Mouse (Mus musculus): ENCODE data around the gene Helz.

Gene Helz

GRCm38 (mm10) chr11:107668223-107668622 lies 120.5 kb downstream of the Helz start:
- DNase-seq (ENCODE audit: low read depth in 1 of 2, low spot score in 2 of 2) = no peak

GRCm38 (mm10) chr11:107668977-107669376 lies 121.2 kb downstream of the Helz start:
- DNase-seq (ENCODE audit: low read depth in 1 of 2, low spot score in 2 of 2) = no peak

GRCm38 (mm10) chr11:107674006-107674405 lies 126.3 kb downstream of the Helz start:
- no peak for DNase-seq (ENCODE audit: low read depth in 1 of 2, low spot score in 2 of 2)

GRCm38 (mm10) chr11:107674601-107675000 lies 126.9 kb downstream of the Helz start:
- DNase-seq (ENCODE audit: low read depth in 1 of 2, low spot score in 2 of 2) = no peak

- no peak for DNase-seq (ENCODE audit: low read depth in 1 of 2, low spot score in 2 of 2)
Observed at GRCm38 (mm10) chr11:107675246-107675645, 127.5 kb downstream of the Helz start.

GRCm38 (mm10) chr11:107676207-107676940 lies 128.6 kb downstream of the Helz start:
- DNase-seq (ENCODE audit: low read depth in 1 of 2, low spot score in 2 of 2) = no peak

- no peak for DNase-seq (ENCODE audit: low read depth in 1 of 2, low spot score in 2 of 2)
Observed at GRCm38 (mm10) chr11:107682694-107683355, 135.1 kb downstream of the Helz start.

GRCm38 (mm10) chr11:107683544-107684465 lies 136.1 kb downstream of the Helz start:
- no peak for DNase-seq (ENCODE audit: low read depth in 1 of 2, low spot score in 2 of 2)

- no peak for DNase-seq (ENCODE audit: low read depth in 1 of 2, low spot score in 2 of 2)
Observed at GRCm38 (mm10) chr11:107686290-107686689, 138.6 kb downstream of the Helz start.

- no peak for DNase-seq (ENCODE audit: low read depth in 1 of 2, low spot score in 2 of 2)
Observed at GRCm38 (mm10) chr11:107688480-107688879, 140.8 kb downstream of the Helz start.

- DNase-seq (ENCODE audit: low read depth in 1 of 2, low spot score in 2 of 2) = no peak
Observed at GRCm38 (mm10) chr11:107691569-107691968, 143.8 kb downstream of the Helz start.

- no peak for DNase-seq (ENCODE audit: low read depth in 1 of 2, low spot score in 2 of 2)
Observed at GRCm38 (mm10) chr11:107693338-107693737, 145.6 kb downstream of the Helz start.

GRCm38 (mm10) chr11:107699967-107700366 lies 152.2 kb downstream of the Helz start:
- DNase-seq (ENCODE audit: low read depth in 1 of 2, low spot score in 2 of 2) = no peak

- DNase-seq (ENCODE audit: low read depth in 1 of 2, low spot score in 2 of 2) = no peak
Observed at GRCm38 (mm10) chr11:107703272-107704134, 155.8 kb downstream of the Helz start.

- no peak for DNase-seq (ENCODE audit: low read depth in 1 of 2, low spot score in 2 of 2)
Observed at GRCm38 (mm10) chr11:107705060-107705459, 157.3 kb downstream of the Helz start.

- no peak for DNase-seq (ENCODE audit: low read depth in 1 of 2, low spot score in 2 of 2)
Observed at GRCm38 (mm10) chr11:107705476-107706074, 157.8 kb downstream of the Helz start.

- DNase-seq (ENCODE audit: low read depth in 1 of 2, low spot score in 2 of 2) = no peak
Observed at GRCm38 (mm10) chr11:107707897-107708610, 160.3 kb downstream of the Helz start.

- no peak for DNase-seq (ENCODE audit: low read depth in 1 of 2, low spot score in 2 of 2)
Observed at GRCm38 (mm10) chr11:107710379-107710778, 162.6 kb downstream of the Helz start.

- no peak for DNase-seq (ENCODE audit: low read depth in 1 of 2, low spot score in 2 of 2)
Observed at GRCm38 (mm10) chr11:107714368-107714767, 166.6 kb downstream of the Helz start.
